Mouse (Mus musculus): ENCODE data around the gene Rbfox3. TPM values are rescaled to one million over a fixed set of nuclear protein-coding genes. Genes with fewer than 3 reads are reported as not detected.

The Rbfox3 gene
- polyA plus RNA-seq, 1 experiment from 2014 or later: 11.7 TPM

- 9% methylated on average over 23 of the region's 23 CpGs for WGBS
- H3K4me1 ChIP-seq (replicated peaks): peaks cover 55% of the 10 kb centered on the region
- H3K9me3 ChIP-seq: no peaks in the 10 kb centered on the region
- peak; percentile 87 for DNase-seq (ENCODE audit: low spot score)
- H3K36me3 ChIP-seq: no peaks in the 10 kb centered on the region
- H3K4me3 ChIP-seq: peak overlapping the region; percentile 37
- H3K27ac ChIP-seq: peak overlapping the region; percentile 41; the same call in 1 of the 2 replicates
- peaks cover 21% of the 10 kb centered on the region for H3K27me3 ChIP-seq (ENCODE audit: insufficient read depth, poor library complexity, severe bottlenecking)
Measured at GRCm38 (mm10) chr11:118738855-118739832, 172.3 kb downstream of the Rbfox3 start.

- Histone ChIP-seq H3K4me1 (replicated peaks) (peaks cover 47% of the 10 kb centered on the region), H3K36me3 (no peaks in the 10 kb centered on the region), H3K9me3 (no peaks in the 10 kb centered on the region), H3K27me3 (ENCODE audit: insufficient read depth, poor library complexity, severe bottlenecking) (peaks cover 12% of the 10 kb centered on the region), H3K4me3 (no peak overlapping the region), H3K27ac (no peak overlapping the region)
- DNase-seq (ENCODE audit: low spot score): no peak
- 36% methylated on average over 7 of the region's 7 CpGs for WGBS
Measured at GRCm38 (mm10) chr11:118738323-118738722, 173.1 kb downstream of the Rbfox3 start.

- Histone ChIP-seq H3K4me3 (no peak overlapping the region), H3K36me3 (no peaks in the 10 kb centered on the region), H3K4me1 (replicated peaks) (peaks cover 46% of the 10 kb centered on the region), H3K27ac (no peak overlapping the region), H3K27me3 (ENCODE audit: insufficient read depth, poor library complexity, severe bottlenecking) (peaks cover 7% of the 10 kb centered on the region; the same call in 1 of the 2 replicates), H3K9me3 (no peaks in the 10 kb centered on the region)
- WGBS: 63% methylated on average over 3 of the region's 3 CpGs
- DNase-seq (ENCODE audit: low spot score): no peak
Measured at GRCm38 (mm10) chr11:118737821-118738220, 173.6 kb downstream of the Rbfox3 start.

- H3K9me3 ChIP-seq: no peaks in the 10 kb centered on the region
- DNase-seq (ENCODE audit: low spot score): no peak
- H3K4me3 ChIP-seq: no peak overlapping the region
- H3K36me3 ChIP-seq: no peaks in the 10 kb centered on the region
- H3K4me1 ChIP-seq (replicated peaks): peaks cover 46% of the 10 kb centered on the region
- no peak overlapping the region for H3K27ac ChIP-seq
- H3K27me3 ChIP-seq (ENCODE audit: insufficient read depth, poor library complexity, severe bottlenecking): peaks cover 4% of the 10 kb centered on the region; the same call in 1 of the 2 replicates
- 84% methylated on average over 4 of the region's 4 CpGs for WGBS
Measured at GRCm38 (mm10) chr11:118736993-118737392, 174.4 kb downstream of the Rbfox3 start.

GRCm38 (mm10) chr11:118731655-118732054, 179.7 kb downstream of the Rbfox3 start:
- no peak overlapping the region for H3K27ac ChIP-seq
- no peaks in the 10 kb centered on the region for H3K27me3 ChIP-seq (ENCODE audit: insufficient read depth, poor library complexity, severe bottlenecking)
- H3K36me3 ChIP-seq: no peaks in the 10 kb centered on the region
- 0 out of 2 replicates have a peak, but pooled peaks cover 2% of the 10 kb centered on the region for H3K9me3 ChIP-seq
- H3K4me3 ChIP-seq: no peak overlapping the region
- WGBS: 88% methylated on average over 5 of the region's 5 CpGs
- H3K4me1 ChIP-seq (replicated peaks): peaks cover 56% of the 10 kb centered on the region
- no peak for DNase-seq (ENCODE audit: low spot score)

GRCm38 (mm10) chr11:118729373-118729772, 182.0 kb downstream of the Rbfox3 start:
- DNase-seq (ENCODE audit: low spot score): peak; percentile 23
- peaks cover 56% of the 10 kb centered on the region for H3K4me1 ChIP-seq (replicated peaks)

GRCm38 (mm10) chr11:118728797-118729196, 182.6 kb downstream of the Rbfox3 start:
- no peak for DNase-seq (ENCODE audit: low spot score)
- peak overlapping the region; percentile 69 for H3K27ac ChIP-seq

More at GRCm38 (mm10) chr11:118729373-118729772, 182.0 kb downstream of the Rbfox3 start:
- peak overlapping the region; percentile 69; the same call in 1 of the 2 replicates for H3K27ac ChIP-seq
- H3K27me3 ChIP-seq (ENCODE audit: insufficient read depth, poor library complexity, severe bottlenecking): no peaks in the 10 kb centered on the region
- H3K9me3 ChIP-seq: 0 out of 2 replicates have a peak, but pooled peaks cover 2% of the 10 kb centered on the region
- H3K36me3 ChIP-seq: no peaks in the 10 kb centered on the region
- WGBS: 41% methylated on average over 8 of the region's 8 CpGs
- no peak overlapping the region for H3K4me3 ChIP-seq

GRCm38 (mm10) chr11:118728083-118728551, 183.3 kb downstream of the Rbfox3 start:
- peaks cover 57% of the 10 kb centered on the region for H3K4me1 ChIP-seq (replicated peaks)

More at GRCm38 (mm10) chr11:118728797-118729196, 182.6 kb downstream of the Rbfox3 start:
- Histone ChIP-seq H3K36me3 (no peaks in the 10 kb centered on the region), H3K9me3 (0 out of 2 replicates have a peak, but pooled peaks cover 2% of the 10 kb centered on the region), H3K4me1 (replicated peaks) (peaks cover 56% of the 10 kb centered on the region), H3K27me3 (ENCODE audit: insufficient read depth, poor library complexity, severe bottlenecking) (no peaks in the 10 kb centered on the region), H3K4me3 (no peak overlapping the region)
- WGBS: 79% methylated on average over 12 of the region's 12 CpGs

GRCm38 (mm10) chr11:118726430-118726829, 185.0 kb downstream of the Rbfox3 start:
- Histone ChIP-seq H3K27me3 (ENCODE audit: insufficient read depth, poor library complexity, severe bottlenecking) (no peaks in the 10 kb centered on the region), H3K4me1 (replicated peaks) (peaks cover 58% of the 10 kb centered on the region), H3K36me3 (no peaks in the 10 kb centered on the region), H3K4me3 (no peak overlapping the region), H3K27ac (no peak overlapping the region), H3K9me3 (0 out of 2 replicates have a peak, but pooled peaks cover 2% of the 10 kb centered on the region)
- 77% methylated on average over 8 of the region's 8 CpGs for WGBS
- no peak for DNase-seq (ENCODE audit: low spot score)

More at GRCm38 (mm10) chr11:118728083-118728551, 183.3 kb downstream of the Rbfox3 start:
- Histone ChIP-seq H3K4me3 (no peak overlapping the region), H3K9me3 (0 out of 2 replicates have a peak, but pooled peaks cover 2% of the 10 kb centered on the region), H3K27ac (peak overlapping the region; percentile 69), H3K27me3 (ENCODE audit: insufficient read depth, poor library complexity, severe bottlenecking) (no peaks in the 10 kb centered on the region), H3K36me3 (no peaks in the 10 kb centered on the region)
- 29% methylated on average over 8 of the region's 8 CpGs for WGBS
- DNase-seq (ENCODE audit: low spot score): peak; percentile 20

GRCm38 (mm10) chr11:118724423-118724822, 187.0 kb downstream of the Rbfox3 start:
- H3K4me3 ChIP-seq: no peak overlapping the region
- H3K36me3 ChIP-seq: no peaks in the 10 kb centered on the region
- no peak for DNase-seq (ENCODE audit: low spot score)
- WGBS: 87% methylated on average over 8 of the region's 8 CpGs
- H3K4me1 ChIP-seq (replicated peaks): peaks cover 60% of the 10 kb centered on the region
- no peaks in the 10 kb centered on the region for H3K27me3 ChIP-seq (ENCODE audit: insufficient read depth, poor library complexity, severe bottlenecking)
- no peak overlapping the region; the same call in 1 of the 2 replicates for H3K27ac ChIP-seq
- no peaks in the 10 kb centered on the region for H3K9me3 ChIP-seq

GRCm38 (mm10) chr11:118723166-118723565, 188.2 kb downstream of the Rbfox3 start:
- Histone ChIP-seq H3K27ac (no peak overlapping the region), H3K36me3 (no peaks in the 10 kb centered on the region), H3K27me3 (ENCODE audit: insufficient read depth, poor library complexity, severe bottlenecking) (no peaks in the 10 kb centered on the region), H3K4me1 (replicated peaks) (peaks cover 47% of the 10 kb centered on the region), H3K4me3 (no peak overlapping the region), H3K9me3 (no peaks in the 10 kb centered on the region)
- WGBS: 75% methylated on average over 8 of the region's 8 CpGs
- no peak for DNase-seq (ENCODE audit: low spot score)

GRCm38 (mm10) chr11:118721898-118722297, 189.5 kb downstream of the Rbfox3 start:
- peaks cover 35% of the 10 kb centered on the region for H3K4me1 ChIP-seq (replicated peaks)
- no peaks in the 10 kb centered on the region for H3K27me3 ChIP-seq (ENCODE audit: insufficient read depth, poor library complexity, severe bottlenecking)
- H3K4me3 ChIP-seq: no peak overlapping the region
- no peak for DNase-seq (ENCODE audit: low spot score)
- peak overlapping the region; percentile 57 for H3K27ac ChIP-seq
- no peaks in the 10 kb centered on the region for H3K9me3 ChIP-seq
- H3K36me3 ChIP-seq: no peaks in the 10 kb centered on the region
- WGBS: 61% methylated on average over 6 of the region's 6 CpGs

Data from hindbrain, embryonic 10.5 days (tissue).